Mouse (Mus musculus) thymus, adult 2 months (tissue): ENCODE results near the gene Acvr1b.

Experiments
- CTCF ChIP-seq: fragments of 200-500 bp; IDR thresholded peaks from 2 replicates; pipeline ENCODE4 v1.5.1; 2012; ENCODE audit warnings: mild to moderate bottlenecking, control low read depth, low read length, moderate library complexity, borderline replicate concordance; ENCODE audit not compliant: control insufficient read depth, poor library complexity, insufficient read depth; ENCODE audit errors: extremely low read depth
- POLR2A ChIP-seq: fragments of 200-500 bp; IDR thresholded peaks from 2 replicates; pipeline ENCODE4 v1.6.1; 2012; ENCODE audit warnings: mild to moderate bottlenecking, low read length, control low read depth, moderate library complexity; ENCODE audit not compliant: control insufficient read depth, poor library complexity, insufficient read depth; ENCODE audit errors: extremely low read depth

- TF ChIP-seq CTCF (no peak), POLR2A (no peak)
Observed at GRCm38 (mm10) chr15:101194951-101195823, 21.3 kb downstream of the Acvr1b start.
